Mouse (Mus musculus) stomach, embryonic 16.5 days (tissue): ENCODE results near the gene Kif21b. TPM values are rescaled to one million over a fixed set of nuclear protein-coding genes. Genes with fewer than 3 reads are reported as not detected.

Experiments used
- ATAC-seq: fragments of 200-750 bp; cut with Nextera tagmentation; 2 replicates; pipeline ENCODE4 v1.8.0; 2017; ENCODE audit warnings: moderate number of reproducible peaks, moderate TSS enrichment; ENCODE audit not compliant: insufficient read depth, low FRiP score
- H3K27ac ChIP-seq: fragments of 300-500 bp; sonication (generic); 2 replicates; pipeline ENCODE4 v1.5.1; 2014; ENCODE audit warnings: low read length
- H3K27me3 ChIP-seq: fragments of 300-500 bp; sonication (generic); 2 replicates; pipeline ENCODE4 v1.6.1; 2014; ENCODE audit warnings: low read length, control low read depth, mixed read lengths; ENCODE audit not compliant: control insufficient read depth, insufficient read depth
- H3K36me3 ChIP-seq: fragments of 300-500 bp; sonication (generic); 2 replicates; pipeline ENCODE4 v1.6.1; 2014; ENCODE audit warnings: low read length; ENCODE audit not compliant: control insufficient read depth, insufficient read depth
- H3K4me1 ChIP-seq: fragments of 300-500 bp; sonication (generic); 2 replicates; pipeline ENCODE4 v1.6.1; 2014; ENCODE audit warnings: low read length, control low read depth, mixed read lengths; ENCODE audit not compliant: control insufficient read depth, insufficient read depth
- H3K4me2 ChIP-seq: fragments of 300-500 bp; sonication (generic); 2 replicates; pipeline ENCODE4 v1.6.1; 2014; ENCODE audit warnings: low read depth, low read length, mixed read lengths
- H3K4me3 ChIP-seq: fragments of 300-500 bp; sonication (generic); replicated peaks from 2 replicates; pipeline ENCODE4 v1.5.1; 2014; ENCODE audit warnings: mild to moderate bottlenecking, low read length
- H3K9ac ChIP-seq: fragments of 300-500 bp; sonication (generic); 2 replicates; pipeline ENCODE4 v1.6.1; 2014; ENCODE audit warnings: low read length
- H3K9me3 ChIP-seq: fragments of 300-500 bp; sonication (generic); replicated peaks from 2 replicates; pipeline ENCODE4 v1.6.1; 2016; ENCODE audit warnings: low read length, control low read depth; ENCODE audit not compliant: control insufficient read depth
- WGBS: fragments of 180-500 bp; shearing (Covaris S2); extraction: QIAGEN DNeasy Blood & Tissue Kit; methylation state at CpG from one replicate; pipeline ENCODE4 v1.1.7; 2014; 5-methylcytosine and 5-hydroxymethylcytosine counted together
- polyA plus RNA-seq: library from polyadenylated mRNA; unstranded; fragments of >200 nt; fragmentation: Nextera tagmentation; extraction: Ambion mirVana; gene quantifications from 2 replicates; pipeline ENCODE4 v1.2.1, GENCODE M21; 2015

The Kif21b gene
- polyA plus RNA-seq, 1 experiment from 2014 or later: 2.3 TPM

DNA sequence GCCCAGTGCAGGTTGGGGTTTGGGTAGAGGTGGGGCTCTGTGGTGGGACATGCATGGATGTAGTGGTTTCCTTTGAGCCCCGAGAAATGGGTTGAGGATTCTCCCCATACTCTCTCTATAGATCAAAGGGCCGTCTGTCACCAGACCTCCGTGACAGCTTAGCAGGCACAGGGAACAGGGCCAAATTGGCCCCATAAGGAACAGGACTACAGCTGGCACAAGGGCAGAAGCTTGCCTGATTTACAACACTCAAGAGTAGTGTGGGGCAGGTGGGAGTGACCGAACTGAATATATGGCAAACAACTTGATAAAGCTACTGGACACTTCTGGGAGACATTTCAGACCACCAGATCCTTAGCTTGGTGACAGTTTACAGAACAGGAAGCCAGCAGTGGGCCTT, 26.4 kb upstream of the Kif21b start:
- no peaks in the 10 kb centered on the region for H3K9me3 ChIP-seq
- no peak overlapping the region for H3K27ac ChIP-seq
- H3K9ac ChIP-seq: no peak overlapping the region
- no peak overlapping the region for H3K4me3 ChIP-seq
- no peaks in the 10 kb centered on the region for H3K27me3 ChIP-seq
- H3K36me3 ChIP-seq: no peaks in the 10 kb centered on the region
- H3K4me2 ChIP-seq: no peak overlapping the region
- WGBS: 52% methylated on average over 4 of the region's 4 CpGs
- H3K4me1 ChIP-seq: no peaks in the 10 kb centered on the region
- no peak for ATAC-seq

DNA sequence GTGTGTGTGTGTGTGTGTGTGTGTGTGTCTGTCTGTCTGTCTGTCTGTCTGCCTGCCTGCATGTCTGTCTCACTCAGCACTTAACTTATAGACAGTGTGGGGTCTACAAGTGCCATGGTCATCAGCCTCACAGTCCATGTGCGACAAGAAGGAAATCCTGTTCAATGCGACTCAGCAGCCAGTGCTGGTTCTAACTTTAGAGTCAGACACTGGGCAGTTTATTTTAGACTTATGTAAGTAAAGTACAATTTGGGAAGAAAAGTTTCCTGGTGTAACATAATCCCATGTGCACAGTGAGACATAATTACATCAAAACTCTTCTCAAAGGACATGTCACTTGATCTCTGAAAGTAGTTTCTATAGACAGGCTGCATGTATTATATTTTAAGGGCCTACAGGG, 21.7 kb upstream of the Kif21b start:
- Histone ChIP-seq H3K4me2 (no peak overlapping the region), H3K9ac (no peak overlapping the region), H3K36me3 (no peaks in the 10 kb centered on the region), H3K27ac (no peak overlapping the region), H3K4me3 (no peak overlapping the region), H3K27me3 (no peaks in the 10 kb centered on the region), H3K9me3 (no peaks in the 10 kb centered on the region), H3K4me1 (no peaks in the 10 kb centered on the region)
- no peak for ATAC-seq
- WGBS: 73% methylated on average over 2 of the region's 2 CpGs

DNA sequence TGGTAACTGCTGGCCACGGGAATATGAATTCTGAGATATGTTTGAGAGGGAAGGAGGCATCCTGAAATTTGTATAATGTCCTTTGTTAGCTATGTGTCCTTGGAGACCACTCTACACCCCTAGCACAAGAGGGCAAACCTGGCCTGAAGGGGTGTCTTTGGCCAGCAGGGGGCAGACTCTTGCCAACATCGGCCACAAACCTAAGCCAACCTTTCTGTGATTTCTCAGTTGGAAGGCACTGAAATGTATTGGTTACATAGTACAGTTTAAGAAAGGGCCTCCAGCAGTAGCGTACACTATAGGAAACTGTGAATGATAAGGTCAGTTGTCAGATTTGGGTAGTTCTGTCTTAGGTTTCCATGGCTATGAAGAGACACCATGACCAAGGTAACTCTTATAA, 15.0 kb upstream of the Kif21b start:
- no peak overlapping the region for H3K9ac ChIP-seq
- no peak overlapping the region for H3K27ac ChIP-seq
- no peak for ATAC-seq
- H3K4me3 ChIP-seq: no peak overlapping the region
- 19% methylated on average over 3 of the region's 3 CpGs for WGBS
- no peaks in the 10 kb centered on the region for H3K4me1 ChIP-seq
- H3K27me3 ChIP-seq: no peaks in the 10 kb centered on the region
- no peaks in the 10 kb centered on the region for H3K36me3 ChIP-seq
- no peaks in the 10 kb centered on the region for H3K9me3 ChIP-seq
- no peak overlapping the region for H3K4me2 ChIP-seq

DNA sequence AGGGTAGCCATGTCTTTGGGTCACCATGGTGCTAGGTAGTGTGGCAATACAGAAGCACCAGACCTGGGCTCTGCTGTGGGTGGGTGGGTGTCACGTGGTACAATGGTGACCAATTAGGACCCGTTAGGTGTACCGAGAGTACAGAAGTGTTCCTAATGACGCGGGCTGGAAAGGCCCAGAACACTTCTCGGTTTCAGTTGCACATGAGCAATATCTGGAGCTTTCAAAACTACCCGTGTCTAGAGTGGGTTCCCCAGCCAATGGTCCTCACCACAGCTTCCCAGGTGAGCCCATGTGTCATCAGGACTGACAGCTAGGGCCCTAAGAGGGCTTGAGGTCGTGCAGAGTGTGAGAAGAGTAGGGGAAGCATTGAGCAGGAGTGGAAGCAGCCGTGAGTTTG, 14.1 kb upstream of the Kif21b start:
- Histone ChIP-seq H3K27me3 (no peaks in the 10 kb centered on the region), H3K9me3 (no peaks in the 10 kb centered on the region), H3K27ac (no peak overlapping the region), H3K4me1 (no peaks in the 10 kb centered on the region), H3K36me3 (no peaks in the 10 kb centered on the region), H3K4me3 (no peak overlapping the region), H3K4me2 (no peak overlapping the region), H3K9ac (no peak overlapping the region)
- WGBS: 82% methylated on average over 9 of the region's 9 CpGs
- ATAC-seq: no peak

DNA sequence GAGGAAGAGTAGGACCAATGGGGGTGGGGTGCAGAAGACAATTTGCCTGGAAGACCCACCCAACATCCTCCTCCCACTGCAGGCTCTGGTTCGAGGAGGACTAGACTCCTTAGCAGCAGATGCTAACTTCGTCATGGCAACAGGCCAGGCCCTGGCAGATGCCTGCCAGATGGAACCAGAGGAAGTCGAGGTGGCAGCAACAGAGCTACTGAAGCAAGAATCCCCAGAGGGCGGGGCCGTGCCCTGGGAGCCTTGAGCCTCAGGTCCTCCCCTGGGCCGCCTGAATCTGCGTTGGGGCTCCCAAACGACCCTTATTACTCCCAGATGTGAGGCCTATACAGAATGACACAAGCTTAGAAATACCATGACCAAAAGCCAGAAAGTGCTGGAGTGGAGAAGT, 12.3 kb upstream of the Kif21b start:
- no peaks in the 10 kb centered on the region for H3K9me3 ChIP-seq
- no peak for ATAC-seq
- H3K27ac ChIP-seq: no peak overlapping the region
- H3K4me3 ChIP-seq: no peak overlapping the region
- no peaks in the 10 kb centered on the region for H3K27me3 ChIP-seq
- H3K9ac ChIP-seq: peak overlapping the region; percentile 16; the same call in 1 of the 2 replicates
- WGBS: 47% methylated on average over 8 of the region's 8 CpGs
- H3K36me3 ChIP-seq: no peaks in the 10 kb centered on the region
- no peak overlapping the region for H3K4me2 ChIP-seq
- H3K4me1 ChIP-seq: no peaks in the 10 kb centered on the region

DNA sequence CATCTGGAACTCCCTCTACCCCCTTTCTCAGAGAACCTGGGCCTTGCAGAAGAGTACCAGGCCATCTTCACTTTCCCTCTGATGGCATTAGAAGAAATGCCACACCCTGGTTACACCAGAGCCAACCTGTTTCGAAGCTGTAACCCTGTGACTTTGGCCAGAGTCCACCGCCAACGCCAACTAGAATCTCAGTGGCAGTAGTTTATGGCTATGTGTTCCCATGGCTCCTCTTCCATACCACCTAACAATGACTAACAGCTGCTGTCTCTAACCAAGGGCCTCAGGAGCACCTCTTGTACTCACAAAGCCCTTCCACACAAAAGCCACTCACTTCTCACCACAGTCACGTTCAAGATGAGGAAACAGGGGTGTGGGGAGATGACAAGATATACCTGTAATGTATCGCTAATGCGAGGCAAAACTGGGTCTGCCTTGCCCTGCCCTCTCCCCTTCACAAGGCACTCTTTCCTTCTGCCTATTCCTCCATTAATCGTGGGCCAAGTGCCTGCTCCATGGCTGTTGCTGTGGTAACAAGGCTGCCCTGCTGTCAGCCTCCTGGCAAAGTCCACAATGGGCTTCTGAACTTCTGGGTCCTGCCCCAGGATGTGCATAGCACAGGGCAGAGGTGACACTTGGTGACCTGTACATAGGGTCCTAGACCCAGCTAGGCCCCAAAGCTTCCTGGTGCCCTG, 11.5 kb upstream of the Kif21b start:
- H3K27me3 ChIP-seq: no peaks in the 10 kb centered on the region
- no peaks in the 10 kb centered on the region for H3K9me3 ChIP-seq
- H3K36me3 ChIP-seq: no peaks in the 10 kb centered on the region
- H3K4me1 ChIP-seq: no peaks in the 10 kb centered on the region
- no peak overlapping the region for H3K4me3 ChIP-seq
- 78% methylated on average over 7 of the region's 7 CpGs for WGBS
- H3K27ac ChIP-seq: no peak overlapping the region
- H3K4me2 ChIP-seq: no peak overlapping the region
- no peak for ATAC-seq
- no peak overlapping the region for H3K9ac ChIP-seq

DNA sequence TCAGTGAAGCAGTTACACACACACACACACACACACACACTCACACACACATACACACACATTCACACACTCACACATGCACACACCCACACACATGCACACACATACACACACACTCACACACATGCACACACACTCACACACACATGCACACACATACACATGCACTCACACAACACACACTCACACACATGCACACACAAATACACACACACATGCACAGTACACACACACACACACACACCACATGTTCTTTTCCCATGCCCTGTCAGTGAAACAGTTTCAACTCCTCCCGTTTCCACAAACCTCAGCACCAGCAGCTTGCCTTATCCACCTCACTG, 11.0 kb upstream of the Kif21b start:
- Histone ChIP-seq H3K27me3 (no peaks in the 10 kb centered on the region), H3K4me2 (no peak overlapping the region), H3K36me3 (no peaks in the 10 kb centered on the region), H3K4me1 (no peaks in the 10 kb centered on the region), H3K4me3 (no peak overlapping the region), H3K27ac (no peak overlapping the region), H3K9me3 (no peaks in the 10 kb centered on the region), H3K9ac (no peak overlapping the region)
- ATAC-seq: no peak
- 40% methylated on average over 1 of the region's 1 CpGs for WGBS

DNA sequence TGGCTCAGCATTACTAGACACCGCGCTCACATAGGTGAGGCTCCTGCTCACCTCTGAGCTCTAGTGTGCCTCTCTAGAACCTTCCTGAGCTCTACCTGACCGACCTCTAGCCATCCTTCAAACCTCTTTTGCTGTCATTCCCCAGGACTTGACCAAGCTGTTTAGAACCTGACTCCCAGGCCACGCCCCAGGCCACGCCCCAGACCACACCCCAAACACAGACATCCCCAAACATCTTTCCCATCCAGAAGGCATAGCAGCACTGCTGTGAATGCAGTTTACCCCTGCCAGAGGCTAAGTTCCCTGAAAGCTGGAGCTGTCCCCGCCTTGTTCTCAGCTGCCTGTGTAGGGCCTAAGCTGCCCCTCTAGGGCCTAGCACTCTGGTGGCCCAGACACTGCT, 10.4 kb upstream of the Kif21b start:
- Histone ChIP-seq H3K4me3 (no peak overlapping the region), H3K36me3 (no peaks in the 10 kb centered on the region), H3K9ac (no peak overlapping the region), H3K4me1 (no peaks in the 10 kb centered on the region), H3K27ac (no peak overlapping the region), H3K27me3 (no peaks in the 10 kb centered on the region), H3K9me3 (no peaks in the 10 kb centered on the region), H3K4me2 (no peak overlapping the region)
- ATAC-seq: 0 out of 2 replicates have a peak, but pooled peaks have one; percentile 9
- WGBS: 52% methylated on average over 6 of the region's 6 CpGs

DNA sequence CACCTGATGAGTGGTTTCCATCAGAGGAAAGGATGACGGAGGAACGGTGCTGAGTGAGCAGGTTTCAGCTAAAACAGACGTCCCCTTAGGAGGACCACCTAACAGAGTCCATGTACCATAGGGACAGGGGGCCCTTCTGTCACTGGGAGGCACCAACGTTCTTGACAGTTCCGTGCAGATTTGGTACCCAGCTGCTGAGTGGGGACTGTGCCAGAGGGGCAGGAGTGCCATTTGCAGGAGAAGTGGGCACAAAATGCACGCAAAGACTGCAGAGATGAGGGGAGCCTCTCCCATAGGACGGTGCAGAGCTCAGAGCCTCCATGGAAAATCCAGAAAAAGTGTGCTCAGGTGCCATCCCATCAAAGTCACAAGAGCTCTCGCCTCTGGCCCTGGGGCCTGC, 9.2 kb upstream of the Kif21b start:
- Histone ChIP-seq H3K4me1 (peaks cover 7% of the 10 kb centered on the region; the same call in 1 of the 2 replicates), H3K9me3 (no peaks in the 10 kb centered on the region), H3K4me2 (no peak overlapping the region), H3K27me3 (no peaks in the 10 kb centered on the region), H3K4me3 (no peak overlapping the region), H3K36me3 (no peaks in the 10 kb centered on the region), H3K27ac (no peak overlapping the region), H3K9ac (no peak overlapping the region)
- WGBS: 84% methylated on average over 8 of the region's 8 CpGs
- no peak for ATAC-seq
